Mouse (Mus musculus): Measurements from ENCODE around the gene Papss2.

DNA sequence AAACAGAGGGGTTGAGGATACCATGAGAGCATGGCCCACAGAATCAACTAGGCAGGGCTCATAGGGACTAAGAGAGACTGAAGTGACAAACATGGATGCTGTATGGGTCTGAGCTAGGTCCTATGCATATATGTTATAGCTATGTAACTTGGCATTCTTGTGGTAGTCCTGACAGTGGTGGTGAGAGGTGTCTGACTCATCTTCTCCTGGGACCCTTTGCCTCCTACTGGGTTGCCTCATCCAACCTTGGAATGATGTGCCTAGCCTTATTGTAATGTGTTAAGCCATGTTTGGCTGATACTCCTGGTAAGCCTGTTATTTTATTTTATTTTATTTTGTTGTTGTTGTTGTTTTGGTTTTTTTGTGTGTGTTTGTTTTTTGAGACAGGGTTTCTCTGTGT, 120.1 kb downstream of the Papss2 start:
- no peak for TF ChIP-seq CTCF (IDR thresholded peaks at IDR 0.05)
- TF ChIP-seq EP300 (IDR thresholded peaks at IDR 0.05) = no peak
